In genomic region chr15:72205950-72206349, GRCm38 (mm10) we compare ENCODE assay signal across 8 mouse cellular contexts.
DNase-seq lines count a peak whose midpoint lies in the region; ATAC-seq and TF ChIP-seq lines count a peak whose summit lies in the region.

No protein-coding gene starts in this region.

- intact Hi-C loops in left cerebral cortex, postnatal 4 days (cut with DNase I), result loop anchor here (5.0 to 10.0 kb wide), 4 partner anchors 121 to 819 kb away; no protein-coding TSS in a partner anchor

- peak; percentile 65 for DNase-seq in kidney, adult 18-20 months
- peak; percentile 92 for DNase-seq in cerebellum, adult 8-10 months
- DNase-seq in hindbrain, postnatal 0 days (ENCODE audit: low spot score), result peak; percentile 94
- peak; percentile 96 for DNase-seq in left cerebral cortex, postnatal 4 days
- DNase-seq in neural tube, embryonic 11.5 days (ENCODE audit: low spot score), result peak; percentile 86
- peak; percentile 35 for DNase-seq in testis, postnatal 14 days (ENCODE audit: low spot score)

- H3K36me3 ChIP-seq in kidney, embryonic 16.5 days (ENCODE audit: insufficient read depth, low read length), result no peaks in the 10 kb centered on the region
- H3K36me3 ChIP-seq in hindbrain, postnatal 0 days (ENCODE audit: insufficient read depth, low read length), result no peaks in the 10 kb centered on the region
- H3K36me3 ChIP-seq in neural tube, embryonic 11.5 days (ENCODE audit: control insufficient read depth, insufficient read depth, low read length), result no peaks in the 10 kb centered on the region

- no peaks in the 10 kb centered on the region for H3K9me3 ChIP-seq in kidney, embryonic 16.5 days (ENCODE audit: low read length)
- H3K9me3 ChIP-seq in hindbrain, postnatal 0 days (ENCODE audit: low read length), result no peaks in the 10 kb centered on the region
- no peaks in the 10 kb centered on the region for H3K9me3 ChIP-seq in neural tube, embryonic 11.5 days (ENCODE audit: control insufficient read depth, low read length)

- no peak for ATAC-seq in kidney, embryonic 16.5 days (ENCODE audit: low FRiP score, low TSS enrichment)
- ATAC-seq in frontal cortex, adult (ENCODE audit: low TSS enrichment), result peak; percentile 95
- ATAC-seq in hindbrain, postnatal 0 days, result peak; percentile 92
- peak; percentile 74 for ATAC-seq in neural tube, embryonic 11.5 days (ENCODE audit: insufficient read depth, low FRiP score, low TSS enrichment)

- no peak overlapping the region for H3K27ac ChIP-seq in kidney, embryonic 16.5 days (ENCODE audit: low read length)
- peak overlapping the region; percentile 36; the same call in 1 of the 2 replicates for H3K27ac ChIP-seq in hindbrain, postnatal 0 days
- no peak overlapping the region for H3K27ac ChIP-seq in neural tube, embryonic 11.5 days (ENCODE audit: low read depth, low read length)

- TF ChIP-seq CTCF in hindbrain, postnatal 0 days (IDR thresholded peaks at IDR 0.05; ENCODE audit: low read depth), result peak; percentile 92

- no peak overlapping the region for H3K9ac ChIP-seq in kidney, embryonic 16.5 days (replicated peaks; ENCODE audit: low read length)
- H3K9ac ChIP-seq in hindbrain, postnatal 0 days (replicated peaks; ENCODE audit: low read length), result no peak overlapping the region
- H3K9ac ChIP-seq in neural tube, embryonic 11.5 days (ENCODE audit: low read length), result no peak overlapping the region

- no peaks in the 10 kb centered on the region for H3K4me1 ChIP-seq in kidney, embryonic 16.5 days (ENCODE audit: insufficient read depth, low read length)
- H3K4me1 ChIP-seq in hindbrain, postnatal 0 days (ENCODE audit: insufficient read depth, low read length), result no peaks in the 10 kb centered on the region
- no peaks in the 10 kb centered on the region for H3K4me1 ChIP-seq in neural tube, embryonic 11.5 days (ENCODE audit: control insufficient read depth, insufficient read depth, low read length)

- H3K4me3 ChIP-seq in kidney, embryonic 16.5 days (ENCODE audit: low read length), result no peak overlapping the region
- no peak overlapping the region for H3K4me3 ChIP-seq in hindbrain, postnatal 0 days (ENCODE audit: low read length)
- H3K4me3 ChIP-seq in neural tube, embryonic 11.5 days (ENCODE audit: low read depth, low read length), result no peak overlapping the region

- no peaks in the 10 kb centered on the region for H3K27me3 ChIP-seq in kidney, embryonic 16.5 days (ENCODE audit: insufficient read depth, low read length)
- H3K27me3 ChIP-seq in hindbrain, postnatal 0 days (ENCODE audit: insufficient read depth, low read length), result no peaks in the 10 kb centered on the region
- H3K27me3 ChIP-seq in neural tube, embryonic 11.5 days (ENCODE audit: control insufficient read depth, insufficient read depth, low read length), result no peaks in the 10 kb centered on the region

- no peak overlapping the region for H3K4me2 ChIP-seq in kidney, embryonic 16.5 days (replicated peaks; ENCODE audit: low read depth, low read length)
- H3K4me2 ChIP-seq in hindbrain, postnatal 0 days (ENCODE audit: low read depth, low read length), result peak overlapping the region; percentile 14; the same call in 1 of the 2 replicates
- no peak overlapping the region for H3K4me2 ChIP-seq in neural tube, embryonic 11.5 days (ENCODE audit: low read depth)

- WGBS in kidney, embryonic 16.5 days, result 9% methylated on average over 9 of the region's 9 CpGs
- 10% methylated on average over 9 of the region's 9 CpGs for WGBS in hindbrain, postnatal 0 days
- WGBS in neural tube, embryonic 11.5 days, result 14% methylated on average over 9 of the region's 9 CpGs

Comparison
In these comparisons a context has a peak if more than half of its experiments do, and no peak if none do; other contexts are left out.
1. DNase-seq: peak in every context shown above with its lines; median percentile 96 in left cerebral cortex, postnatal 4 days; 94 in hindbrain, postnatal 0 days; 92 in cerebellum, adult 8-10 months; 86 in neural tube, embryonic 11.5 days; 65 in kidney, adult 18-20 months; 35 in testis, postnatal 14 days.